Mouse (Mus musculus) CD4-positive, CD25-positive, alpha-beta regulatory T cell (primary cell): Measurements from ENCODE around the gene Fkbpl. TPM values are rescaled to one million over a fixed set of nuclear protein-coding genes. Genes with fewer than 3 reads are reported as not detected.

Source experiments
- polyA plus RNA-seq: library from polyadenylated mRNA; unstranded; fragments of 100-300 nt; shearing (Covaris generic); gene quantifications from one replicate; pipeline ENCODE4 v1.2.1, GENCODE M21; 2017

Fkbpl gene
- polyA plus RNA-seq: 5.5 TPM

GRCm38 (mm10) chr17:34644608-34645007, at the start of gene Fkbpl:
Gene Fkbpl, plus strand, starts transcription at chr17:34644764.

GRCm38 (mm10) chr17:34597566-34598095, 46.9 kb upstream of the Fkbpl start, which contains the start of gene Ager:
Gene Ager, plus strand, starts transcription at chr17:34597862.

GRCm38 (mm10) chr17:34603375-34604060, 41.0 kb upstream of the Fkbpl start, which contains the start of gene Rnf5:
Gene Rnf5, minus strand, starts transcription at chr17:34603690.

GRCm38 (mm10) chr17:34604061-34604508, 40.5 kb upstream of the Fkbpl start, which contains the start of gene Agpat1:
Gene Agpat1, plus strand, starts transcription at chr17:34604262.

GRCm38 (mm10) chr17:34615871-34616270, 28.7 kb upstream of the Fkbpl start, which contains the start of gene Egfl8:
Gene Egfl8, minus strand, starts transcription at chr17:34615971.

GRCm38 (mm10) chr17:34627943-34628643, 16.5 kb upstream of the Fkbpl start, which contains the start of gene Ppt2:
Gene Ppt2, minus strand, starts transcription at chr17:34628510.

GRCm38 (mm10) chr17:34629221-34629751, 15.3 kb upstream of the Fkbpl start, which contains the start of gene Prrt1:
Gene Prrt1, plus strand, starts transcription at chr17:34629533.

GRCm38 (mm10) chr17:34646906-34647787, 2.6 kb downstream of the Fkbpl start, which contains the start of gene Atf6b:
Gene Atf6b, plus strand, starts transcription at chr17:34647146.

GRCm38 (mm10) chr17:34670235-34670634, 25.7 kb downstream of the Fkbpl start, which contains the start of gene Tnxb:
Gene Tnxb, plus strand, starts transcription at chr17:34670535.

Other genes with a start within 250 kb of the Fkbpl start
- 0.54 TPM for gene BC051142, start 245.9 kb upstream of the Fkbpl start, polyA plus RNA-seq
- gene Btnl4, start 167.4 kb upstream of the Fkbpl start, polyA plus RNA-seq: not detected
- not detected for gene Btnl6, start 127.4 kb upstream of the Fkbpl start, polyA plus RNA-seq
- 0.12 TPM for gene Notch4, start 80.5 kb upstream of the Fkbpl start, polyA plus RNA-seq
- 296 TPM for gene Gpsm3, start 55.0 kb upstream of the Fkbpl start, polyA plus RNA-seq
- gene Pbx2, start 53.5 kb upstream of the Fkbpl start, polyA plus RNA-seq: 20.0 TPM
- gene Ager, start 46.9 kb upstream of the Fkbpl start, polyA plus RNA-seq: 2.5 TPM
- 97.3 TPM for gene Rnf5, start 41.1 kb upstream of the Fkbpl start, polyA plus RNA-seq
- 23.3 TPM for gene Agpat1, start 40.5 kb upstream of the Fkbpl start, polyA plus RNA-seq
- 2.8 TPM for gene Egfl8, start 28.8 kb upstream of the Fkbpl start, polyA plus RNA-seq
- 22.3 TPM for gene Ppt2, start 16.3 kb upstream of the Fkbpl start, polyA plus RNA-seq
- gene Prrt1, start 15.2 kb upstream of the Fkbpl start, polyA plus RNA-seq: 6.9 TPM
- gene Atf6b, start 2.4 kb downstream of the Fkbpl start, polyA plus RNA-seq: 78.5 TPM
- not detected for gene Tnxb, start 25.8 kb downstream of the Fkbpl start, polyA plus RNA-seq
- gene C4b, start 99.1 kb downstream of the Fkbpl start, polyA plus RNA-seq: not detected
- gene Cyp21a1, start 159.8 kb downstream of the Fkbpl start, polyA plus RNA-seq: not detected
- 31.8 TPM for gene Stk19, start 192.2 kb downstream of the Fkbpl start, polyA plus RNA-seq
- gene Dxo, start 192.3 kb downstream of the Fkbpl start, polyA plus RNA-seq: 78.8 TPM
- 126 TPM for gene Skiv2l, start 205.4 kb downstream of the Fkbpl start, polyA plus RNA-seq
- 47.9 TPM for gene Nelfe, start 205.6 kb downstream of the Fkbpl start, polyA plus RNA-seq
- gene Cfb, start 217.8 kb downstream of the Fkbpl start, polyA plus RNA-seq: 0.91 TPM
- 0.36 TPM for gene Zbtb12, start 234.7 kb downstream of the Fkbpl start, polyA plus RNA-seq
- gene Gm20547, start 237.3 kb downstream of the Fkbpl start, polyA plus RNA-seq: 0.07 TPM